Mouse (Mus musculus): ENCODE measurements at regions not wholly inside any gene's neighbourhood (a gene's known extent, or its start where the extent isn't known, plus 50 kb on each side); places are given as distances from the start of the nearest gene placed in this dataset.

GRCm38 (mm10) chr15:56956356-56956755, 521.1 kb downstream of the Slc22a22 start:
- TF ChIP-seq MAFK (IDR thresholded peaks at IDR 0.05; ENCODE audit: insufficient read depth, low read depth, low read length), result no peak
- no peak for TF ChIP-seq ZC3H11A (IDR thresholded peaks at IDR 0.05; ENCODE audit: borderline replicate concordance, low read depth, low read length)
- no peak for TF ChIP-seq ZNF384 (IDR thresholded peaks at IDR 0.05; ENCODE audit: low read depth, low read length)
- no peak for TF ChIP-seq CHD2 (IDR thresholded peaks at IDR 0.05; ENCODE audit: low read depth, low read length)

Measured in ES-E14 (cell line).